Mouse (Mus musculus): ENCODE results near the gene Larp6.

DNA sequence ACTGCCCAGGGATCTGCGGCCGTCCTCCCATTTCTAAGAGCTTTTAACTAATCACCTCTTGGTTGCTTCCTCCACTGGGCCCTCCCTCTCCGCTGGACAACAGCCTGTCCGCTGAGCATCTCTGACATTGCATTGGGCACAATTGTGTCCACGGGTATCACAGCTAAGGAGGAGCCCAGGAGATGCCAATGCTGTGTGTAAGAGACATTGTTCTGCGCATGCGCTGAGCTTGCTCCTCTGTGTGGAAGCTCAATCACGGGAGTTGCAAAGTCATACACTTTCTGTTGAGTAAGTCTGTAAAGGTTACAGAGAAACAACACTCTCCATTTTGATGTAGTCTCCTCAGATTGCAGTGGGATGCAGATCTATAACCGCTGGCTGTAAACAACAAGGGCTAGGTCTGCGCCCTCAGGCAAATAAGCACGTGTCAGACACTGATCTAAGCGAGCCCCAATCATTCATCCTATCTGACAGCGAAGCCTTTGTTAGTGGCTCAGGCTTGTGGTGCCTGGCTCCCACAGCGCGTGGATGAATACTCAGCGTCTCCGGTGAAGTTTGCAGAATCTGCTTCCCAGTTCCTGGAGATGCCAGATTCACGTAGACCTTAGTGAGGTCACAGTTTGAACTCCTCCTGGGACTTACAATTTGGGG is 13.1 kb upstream of the Larp6 start:
- TF ChIP-seq HCFC1 (IDR thresholded peaks at IDR 0.05; ENCODE audit: borderline replicate concordance, insufficient read depth, low read length) (no peak), MAFK (IDR thresholded peaks at IDR 0.05; ENCODE audit: insufficient read depth, low read depth, low read length) (no peak), ZC3H11A (IDR thresholded peaks at IDR 0.05; ENCODE audit: borderline replicate concordance, low read depth, low read length) (no peak), ZNF384 (IDR thresholded peaks at IDR 0.05; ENCODE audit: low read depth, low read length) (no peak)

All from ES-E14 (cell line).